Mouse (Mus musculus): ENCODE measurements at regions not wholly inside any gene's neighbourhood (a gene's known extent, or its start where the extent isn't known, plus 50 kb on each side); places are given as distances from the start of the nearest gene placed in this dataset.

DNA sequence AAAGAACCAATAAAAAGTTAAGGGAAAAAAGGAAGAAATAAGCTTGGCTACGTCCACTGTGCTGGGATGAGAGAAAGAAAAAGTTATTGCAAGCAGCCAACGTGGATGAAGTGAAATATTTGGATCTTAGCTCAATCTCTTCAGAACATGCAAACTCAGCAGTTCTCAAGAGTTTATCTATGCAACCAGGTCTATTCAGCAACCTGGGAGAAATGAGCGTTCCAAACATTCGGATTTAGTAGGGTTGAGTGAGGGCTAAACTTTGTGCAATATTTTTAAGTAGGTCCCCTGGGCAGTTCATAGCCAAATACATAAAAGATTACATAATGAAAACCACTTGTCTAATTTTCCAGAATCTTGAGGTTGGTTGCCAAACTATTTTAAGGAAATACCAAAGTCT is 129.0 kb upstream of the Tmem164 start:
- peak; percentile 39 for DNase-seq (ENCODE audit: low read depth)

DNA sequence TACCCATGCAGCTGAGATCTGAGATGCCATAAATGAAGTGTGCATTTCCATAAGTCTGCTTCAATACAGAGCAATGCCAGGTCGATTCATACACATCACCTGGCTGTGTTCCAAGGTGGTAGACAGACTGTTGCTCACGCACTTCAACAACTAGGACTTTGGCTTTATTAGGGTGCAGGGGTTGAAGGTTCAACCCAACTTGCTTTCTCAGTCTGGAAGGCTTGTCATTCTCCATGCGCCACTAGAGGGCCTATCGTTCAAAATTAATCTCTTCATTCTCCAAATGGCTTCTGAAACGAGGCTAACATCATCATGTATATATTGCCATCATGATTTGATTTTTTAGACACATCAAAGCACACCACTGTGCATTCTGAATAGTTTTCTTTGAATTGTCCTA is 127.0 kb upstream of the Tmem164 start:
- peak; percentile 49 for DNase-seq (ENCODE audit: low read depth)

DNA sequence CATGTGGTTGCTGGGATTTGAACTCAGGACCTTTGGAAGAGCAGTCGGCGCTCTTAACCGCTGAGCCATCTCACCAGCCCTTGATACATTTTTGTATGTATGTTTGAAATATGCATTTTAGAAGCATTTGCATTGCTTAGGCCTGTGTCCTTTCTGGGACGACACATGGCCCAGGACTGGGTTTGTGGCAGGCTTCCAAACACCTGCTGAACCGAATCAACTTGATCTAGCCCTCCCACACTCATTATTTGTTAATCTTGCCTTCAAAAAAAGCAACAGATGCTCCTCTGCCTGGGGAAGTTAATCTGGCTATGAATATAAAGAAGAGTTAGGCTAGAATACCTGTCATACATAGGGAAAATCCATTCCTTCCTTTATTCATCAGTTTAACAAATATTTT is 123.7 kb upstream of the Tmem164 start:
- no peak for DNase-seq (ENCODE audit: low read depth)

DNA sequence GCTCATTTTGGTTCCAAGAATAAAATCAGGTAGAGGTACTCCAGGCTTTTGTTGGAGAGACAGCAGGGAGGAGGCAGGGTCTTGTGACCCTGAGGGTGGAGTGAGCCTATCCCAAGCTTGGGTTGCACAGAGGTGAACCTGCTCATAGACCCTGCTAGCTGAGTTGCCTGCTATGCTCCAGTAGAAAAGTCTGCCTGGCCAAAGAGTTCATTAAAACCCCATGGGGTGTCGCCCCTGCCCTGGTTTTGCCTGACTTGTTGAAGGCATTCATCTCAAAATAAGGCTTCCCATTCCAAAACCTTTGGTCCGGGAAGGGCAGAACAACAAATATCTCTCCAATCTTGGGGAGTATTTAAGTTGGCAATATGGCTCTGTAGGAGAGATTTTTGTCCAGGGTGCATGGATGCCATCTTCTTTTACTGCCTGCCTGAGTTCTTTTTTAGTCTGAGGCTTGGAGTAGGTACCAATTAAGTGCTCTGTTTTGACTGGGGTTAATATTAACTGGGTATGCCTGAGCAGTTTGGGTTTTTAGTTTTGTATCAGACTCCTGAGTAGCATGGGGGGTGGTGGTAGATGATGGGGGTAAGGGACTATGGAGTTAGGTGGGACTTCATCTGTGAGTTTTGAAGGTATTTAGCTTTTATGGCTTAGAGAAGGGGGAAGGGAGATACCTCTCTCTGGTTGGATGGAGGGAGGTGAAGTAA is 120.8 kb upstream of the Tmem164 start:
- peak; percentile 61 for DNase-seq (ENCODE audit: low read depth)

DNA sequence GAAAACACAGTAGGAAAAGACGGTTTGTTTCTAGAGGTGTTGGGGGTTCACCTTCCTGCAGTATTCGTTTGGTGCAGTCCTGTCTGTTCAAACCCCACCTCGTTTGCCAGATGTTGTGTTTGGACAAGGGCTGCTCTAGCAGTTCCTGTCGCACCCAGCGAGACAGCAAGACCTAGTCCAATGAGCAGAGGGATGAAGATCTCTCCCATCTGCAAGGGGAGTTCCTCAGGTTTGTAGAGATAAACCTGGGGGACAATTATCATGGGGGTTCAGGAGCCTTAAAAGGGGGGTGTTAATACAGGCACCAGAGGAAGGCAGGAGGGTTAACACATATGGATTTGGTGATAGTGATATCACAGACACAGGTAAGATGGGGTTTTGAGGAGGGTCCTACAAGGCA is 119.4 kb upstream of the Tmem164 start:
- DNase-seq (ENCODE audit: low read depth): no peak

DNA sequence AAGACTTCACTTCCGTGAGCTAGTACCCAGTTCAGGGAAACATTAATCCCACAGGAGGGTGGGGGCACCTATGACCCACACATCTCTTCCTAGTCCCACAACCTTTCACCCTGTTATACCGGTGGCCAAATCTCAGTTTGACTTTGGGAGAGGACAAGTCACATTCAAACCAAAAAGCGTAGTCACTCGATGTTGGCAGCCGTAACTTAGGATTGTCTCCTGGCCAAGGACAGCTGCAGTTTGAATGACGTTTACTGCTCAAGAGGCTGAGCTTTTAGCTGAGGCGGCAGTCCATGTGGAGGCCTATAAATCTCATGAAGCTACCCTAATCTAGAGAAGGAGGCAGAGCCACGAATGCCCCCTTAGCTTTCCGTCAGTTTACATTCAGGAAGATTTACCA is 117.0 kb upstream of the Tmem164 start:
- DNase-seq (ENCODE audit: low read depth): no peak

DNA sequence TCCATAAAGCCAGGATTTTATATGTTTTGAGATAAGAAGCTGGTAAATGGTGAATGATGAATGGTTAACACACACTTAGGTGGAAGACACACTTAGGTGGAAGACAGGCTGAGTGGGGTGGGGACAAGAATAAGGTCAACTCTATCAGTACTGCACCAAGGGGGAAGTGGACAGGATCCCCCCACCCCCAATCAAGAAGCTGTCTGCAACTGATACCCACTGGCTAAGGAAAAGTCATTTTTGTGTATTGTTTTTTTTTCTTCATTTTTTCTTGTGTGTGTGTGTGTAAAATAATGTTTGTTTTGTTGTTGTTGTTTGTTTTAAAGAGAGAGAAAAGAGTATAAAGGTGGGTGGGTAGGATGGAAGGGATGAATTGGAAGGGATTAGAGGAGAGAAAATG is 109.4 kb upstream of the Tmem164 start:
- no peak for DNase-seq (ENCODE audit: low read depth)

DNA sequence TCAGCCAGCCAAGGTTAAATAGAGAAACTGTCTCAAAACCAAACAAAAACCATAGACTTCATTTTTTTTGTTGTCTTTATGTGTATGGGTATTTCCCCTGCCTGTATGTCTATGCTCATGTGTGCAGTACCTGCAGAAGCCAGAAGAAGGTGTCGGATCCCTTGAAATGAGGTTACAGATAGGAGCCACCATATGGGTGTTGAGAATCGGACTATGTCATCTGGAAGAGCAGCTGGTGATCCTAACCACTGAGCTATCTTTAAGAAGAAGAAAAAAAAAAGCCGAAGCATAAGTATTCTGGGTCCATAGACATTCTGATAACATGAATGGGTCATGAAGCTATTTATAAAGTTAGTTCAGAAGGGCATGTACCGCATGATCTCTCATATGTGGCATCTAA is 107.2 kb upstream of the Tmem164 start:
- no peak for DNase-seq (ENCODE audit: low read depth)

DNA sequence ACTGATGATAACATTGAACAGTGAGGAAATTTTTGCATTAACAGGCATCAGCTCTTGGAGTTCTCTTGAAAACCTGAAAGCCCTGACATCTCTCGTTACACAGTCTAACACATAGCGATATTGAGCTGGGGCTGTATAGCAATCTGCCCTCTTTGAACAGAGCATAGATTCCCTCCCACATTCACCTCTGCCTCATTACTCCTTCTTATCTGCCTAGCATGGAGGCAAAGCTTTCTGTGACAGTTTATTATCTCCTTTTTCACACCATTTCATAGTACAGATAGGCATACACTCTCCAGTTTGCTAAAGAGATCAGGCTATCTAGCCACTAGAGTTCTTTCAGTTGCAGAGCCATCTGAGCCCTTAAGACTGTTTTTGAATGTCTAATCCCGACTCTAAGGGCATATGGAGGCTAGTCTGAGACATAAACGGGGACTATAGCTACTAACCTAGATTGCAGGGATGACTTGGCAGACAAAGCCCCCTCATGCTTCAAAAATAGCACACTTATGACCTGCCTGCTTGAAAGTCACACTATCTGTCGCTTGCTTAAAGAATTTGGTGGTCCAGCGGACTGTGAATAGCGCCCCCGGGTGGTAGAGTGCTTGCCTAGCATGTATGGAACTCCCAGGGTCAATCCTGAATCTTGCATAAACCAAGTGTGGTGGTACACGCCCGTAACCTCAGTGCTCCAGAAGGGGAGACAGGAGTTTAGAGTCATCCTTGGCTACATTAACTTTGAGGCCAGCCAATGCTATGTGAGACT is 106.1 kb upstream of the Tmem164 start:
- peak; percentile 9 for DNase-seq (ENCODE audit: low read depth)

DNA sequence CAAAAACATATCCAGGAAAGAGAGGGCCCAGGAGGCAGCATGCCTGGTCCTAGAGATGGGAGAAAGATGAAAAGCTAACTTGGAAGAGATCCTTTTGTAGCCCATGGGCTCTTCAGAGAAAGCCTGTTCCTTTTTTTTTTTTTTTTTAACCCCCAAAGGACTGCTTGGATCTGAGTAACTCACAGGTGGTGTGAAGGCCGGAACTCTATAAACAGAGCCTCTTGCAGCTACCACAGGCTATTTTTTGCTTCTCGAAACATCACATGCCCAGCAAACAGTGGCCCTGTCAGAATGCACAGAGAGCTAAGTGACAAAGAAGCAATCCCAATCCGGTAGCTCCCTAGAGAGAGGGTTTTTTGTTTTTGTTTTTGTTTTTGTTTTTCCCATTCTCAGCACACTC is 105.1 kb upstream of the Tmem164 start:
- DNase-seq (ENCODE audit: low read depth): no peak

DNA sequence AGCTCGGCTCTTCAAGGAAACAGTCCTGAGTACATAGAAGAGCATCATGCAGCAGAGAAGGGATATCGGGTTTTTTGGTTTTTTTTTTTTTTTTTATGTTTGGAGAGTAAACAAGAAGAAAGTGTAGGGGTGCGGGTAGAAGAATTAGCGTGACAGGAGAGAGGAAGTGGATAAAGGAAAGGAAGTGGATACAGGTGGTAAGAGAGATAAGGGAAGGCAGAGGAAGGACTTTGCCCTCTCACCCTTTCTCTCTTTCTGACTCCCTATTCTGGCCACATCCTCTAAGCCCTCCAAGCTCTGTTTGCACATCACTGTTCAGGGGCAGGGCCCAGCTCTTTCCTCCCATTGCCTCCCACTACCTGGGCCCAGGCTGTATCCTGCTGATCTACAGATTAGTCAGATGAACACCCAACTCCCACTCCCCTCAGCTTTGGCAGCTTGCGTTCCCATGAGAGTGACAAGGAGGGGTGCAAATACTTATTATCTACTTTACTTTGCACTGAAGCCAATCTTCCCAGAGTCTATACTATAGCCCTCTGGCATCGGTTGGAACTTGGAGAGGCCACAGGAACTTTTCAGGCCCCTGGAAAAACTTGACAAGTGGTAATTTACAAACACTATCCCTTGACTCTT is 103.6 kb upstream of the Tmem164 start:
- DNase-seq (ENCODE audit: low read depth): no peak

DNA sequence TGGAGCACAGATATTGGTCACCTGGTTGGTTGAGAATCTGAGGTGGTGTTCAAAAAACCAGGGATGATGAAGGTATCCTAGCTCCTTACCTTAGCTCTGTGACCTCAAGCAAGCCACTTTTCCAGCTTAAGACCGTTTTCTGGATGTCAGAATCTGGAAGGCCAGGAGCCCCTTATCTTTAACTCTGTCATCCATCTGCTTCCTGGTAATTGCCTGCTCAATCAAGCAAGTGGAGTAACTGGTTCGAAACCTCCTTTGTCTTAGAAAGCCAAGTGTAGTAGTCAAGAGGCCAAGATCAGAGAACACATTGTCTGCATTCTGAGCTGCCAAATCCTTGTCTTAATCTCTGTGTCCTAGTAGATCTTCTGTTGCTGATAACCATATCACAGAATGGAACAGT is 95.9 kb upstream of the Tmem164 start:
- no peak for DNase-seq (ENCODE audit: low read depth)

DNA sequence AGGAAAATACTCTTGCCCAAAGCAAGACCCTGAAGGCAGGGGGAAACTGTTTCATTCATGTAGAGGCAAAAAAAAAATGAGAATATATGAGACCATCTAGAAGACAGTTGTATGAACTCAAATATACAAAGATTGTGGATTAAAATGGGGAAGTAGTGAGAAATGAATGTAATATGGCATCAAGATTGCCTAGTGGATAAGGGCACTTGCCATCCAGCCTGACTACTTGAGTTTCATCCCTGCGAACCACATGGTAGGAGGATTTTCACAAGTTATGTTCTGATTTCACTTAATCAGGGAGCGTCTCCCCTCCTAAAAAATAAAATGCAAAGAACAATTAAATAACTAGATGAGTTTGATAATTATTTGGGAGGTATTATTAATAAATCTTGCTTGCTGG is 81.8 kb upstream of the Tmem164 start:
- no peak for DNase-seq (ENCODE audit: low read depth)

DNA sequence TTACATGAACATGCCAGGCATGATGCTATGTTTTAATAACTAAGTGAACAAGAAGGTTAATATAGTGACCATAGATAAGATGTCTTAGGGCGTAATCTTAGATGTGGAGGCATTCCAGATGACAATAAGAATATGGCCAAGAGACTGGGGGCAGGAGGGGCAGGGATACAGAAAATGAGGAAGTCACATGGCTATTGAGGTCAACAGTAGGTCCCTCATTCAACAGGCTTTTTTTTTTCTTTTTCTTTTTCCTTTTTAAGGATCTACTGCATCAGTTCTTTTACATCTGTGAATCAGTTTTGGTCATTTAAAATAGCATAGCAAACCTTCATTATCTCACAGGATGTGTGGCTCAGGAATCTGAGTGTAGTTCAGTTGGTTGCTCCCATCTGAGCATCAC is 80.4 kb upstream of the Tmem164 start:
- DNase-seq (ENCODE audit: low read depth): no peak

DNA sequence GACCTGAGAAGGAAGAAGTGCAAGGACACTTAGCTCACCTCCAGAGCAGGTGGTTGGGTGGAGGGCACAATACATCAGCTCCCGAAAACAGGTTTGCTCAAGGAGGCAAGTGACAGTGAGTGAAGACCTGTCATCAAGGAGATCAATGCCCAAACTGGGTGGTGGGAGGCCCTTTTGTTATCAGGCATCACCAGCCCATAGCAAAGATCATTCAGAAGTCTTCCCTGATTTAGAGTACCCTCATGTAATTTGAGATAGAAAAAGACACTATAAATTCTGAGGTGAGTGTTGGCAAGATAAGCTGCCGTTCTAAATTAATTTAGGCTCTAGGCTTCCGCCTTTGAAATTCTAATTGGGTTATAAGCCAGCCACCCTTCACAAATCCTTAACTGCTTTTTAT is 76.1 kb upstream of the Tmem164 start:
- DNase-seq (ENCODE audit: low read depth): no peak

DNA sequence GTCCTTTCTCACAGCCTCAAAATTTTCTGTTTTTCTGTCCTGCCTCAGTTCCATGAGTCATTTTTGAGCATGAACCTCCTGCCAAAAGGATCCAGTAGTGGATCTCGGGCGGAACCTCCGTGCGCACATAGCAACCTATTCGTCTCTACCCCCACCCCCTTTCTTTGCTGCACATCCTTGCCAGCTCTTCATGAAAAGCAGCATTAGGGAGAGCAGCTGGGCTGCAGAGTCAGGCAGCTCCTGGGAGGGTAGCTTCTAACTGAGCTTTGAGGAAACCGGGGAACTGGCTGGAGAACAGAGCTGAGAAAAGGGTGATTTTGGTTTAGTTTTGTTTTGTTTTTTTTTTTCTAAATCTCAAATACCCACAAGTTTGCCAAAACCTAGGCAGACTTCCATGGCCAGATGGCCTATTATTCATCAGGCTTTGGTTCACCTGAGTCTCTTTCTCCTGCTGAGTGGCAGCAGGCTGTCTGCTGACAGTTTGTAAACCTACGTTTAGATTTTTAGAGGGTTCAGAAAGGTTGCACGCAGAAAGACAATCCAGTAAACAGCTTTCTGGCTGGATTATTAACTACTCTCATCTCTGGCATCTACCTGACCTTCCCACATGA is 74.5 kb upstream of the Tmem164 start:
- peak; percentile 45 for DNase-seq (ENCODE audit: low read depth)

DNA sequence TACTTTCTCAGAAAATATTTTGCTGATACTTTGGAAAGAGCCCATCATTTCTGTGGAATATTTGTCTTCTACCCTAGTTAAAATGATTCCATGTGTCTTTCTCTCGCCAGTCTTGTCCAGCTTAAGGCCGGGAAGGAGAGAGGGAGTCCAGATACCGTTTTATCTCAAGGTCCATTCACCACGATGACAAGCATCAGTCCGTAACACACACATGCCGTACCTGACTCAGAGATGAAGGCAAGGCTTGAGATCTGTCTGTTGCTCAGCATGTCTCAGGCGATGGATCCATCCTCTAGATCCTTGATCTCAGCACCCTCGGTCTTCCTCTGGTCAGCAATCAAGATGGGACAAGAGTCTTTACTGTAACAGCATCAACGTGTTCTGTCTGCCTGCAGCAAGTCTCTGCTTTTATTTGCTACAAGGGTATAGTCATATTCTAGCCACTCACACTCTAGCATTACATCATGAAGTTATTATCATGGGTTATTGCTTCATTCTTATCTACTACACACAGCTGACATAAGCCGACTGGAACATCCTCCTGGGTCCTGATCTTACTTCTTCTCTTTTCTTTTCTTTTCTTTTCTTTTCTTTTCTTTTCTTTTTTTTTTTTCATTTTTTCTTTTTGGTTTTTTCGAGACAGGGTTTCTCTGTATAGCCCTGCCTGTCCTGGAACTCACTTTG is 64.9 kb upstream of the Tmem164 start:
- no peak for DNase-seq (ENCODE audit: low read depth)

DNA sequence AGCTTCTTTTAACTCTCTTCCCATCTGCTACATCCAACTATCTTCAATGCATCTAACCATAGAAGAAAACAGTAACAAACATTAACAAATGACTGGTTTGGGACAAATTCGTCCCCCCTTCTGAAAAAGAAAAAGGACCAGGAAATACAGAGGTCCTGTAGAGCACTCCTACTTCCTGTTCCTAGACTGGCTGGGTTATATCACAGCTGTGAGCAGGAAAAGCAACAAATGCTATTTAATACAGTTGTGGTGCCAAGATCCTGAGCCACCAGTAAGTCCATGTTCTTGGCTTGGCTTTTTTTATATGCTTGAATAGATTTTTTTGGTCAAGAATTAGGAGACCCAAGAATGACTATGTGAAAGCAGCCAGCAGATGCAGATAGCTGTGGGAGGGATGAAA is 62.8 kb upstream of the Tmem164 start:
- DNase-seq (ENCODE audit: low read depth): no peak

DNA sequence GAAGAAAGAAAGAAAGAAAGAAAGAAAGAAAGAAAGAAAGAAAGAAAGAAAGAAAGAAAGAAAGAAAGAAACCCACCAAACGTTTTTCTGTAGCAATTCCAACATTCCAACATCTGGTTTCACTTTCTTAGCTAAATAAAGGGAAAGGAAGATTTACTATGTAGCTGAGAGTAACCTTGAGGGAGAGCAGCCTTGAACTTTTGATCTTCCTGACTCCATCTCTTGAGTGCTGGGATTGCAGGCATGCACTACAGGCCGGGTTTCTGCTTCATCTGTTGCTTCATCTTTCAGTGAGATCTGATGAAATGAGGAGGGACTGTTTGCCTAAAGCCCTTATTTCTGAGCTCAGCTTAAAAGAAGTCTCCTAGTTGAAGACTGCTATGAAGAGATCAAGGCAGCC is 57.8 kb upstream of the Tmem164 start:
- peak; percentile 74 for DNase-seq (ENCODE audit: low read depth)

DNA sequence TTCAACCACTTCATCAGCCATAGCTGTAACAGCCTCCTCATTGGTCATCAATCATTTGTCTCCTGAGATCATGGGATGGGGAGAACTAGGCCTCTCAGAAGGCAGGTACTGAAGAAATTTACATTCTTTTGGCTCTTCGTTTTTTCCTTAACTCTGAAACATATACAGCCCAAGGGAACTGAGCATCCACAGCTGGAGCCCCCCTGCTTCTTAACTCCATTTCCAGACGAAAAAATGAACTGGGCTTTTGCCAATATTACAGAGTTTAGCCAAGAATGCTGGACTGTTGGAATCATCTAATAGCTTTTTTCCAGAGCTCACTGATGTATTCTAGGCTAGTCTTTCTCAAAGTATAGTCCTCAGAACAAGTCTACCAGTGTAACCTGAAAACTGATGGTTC is 57.3 kb upstream of the Tmem164 start:
- DNase-seq (ENCODE audit: low read depth): peak; percentile 64
